9 mouse cellular contexts compared by ENCODE assay signal in the genomic region with DNA sequence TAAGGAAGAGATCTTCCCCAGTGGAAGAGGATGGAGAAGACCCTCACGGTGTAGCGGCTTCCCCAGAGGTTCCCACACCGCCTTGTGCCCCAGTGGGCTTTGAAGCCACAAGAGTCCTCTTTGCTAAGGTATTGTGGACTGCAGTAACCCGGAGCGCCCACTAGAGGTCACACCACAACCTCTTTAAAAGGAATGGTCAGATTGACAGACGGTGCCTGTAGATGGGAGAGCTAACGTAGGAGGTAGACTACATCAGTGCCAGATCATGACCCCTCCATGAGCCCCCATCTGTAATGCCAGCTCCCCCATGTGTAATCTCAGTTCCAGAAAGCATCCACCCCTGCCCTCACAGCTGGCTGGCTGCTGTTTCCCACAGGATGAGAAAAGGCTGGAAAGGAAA. TPM values are rescaled to one million over a fixed set of nuclear protein-coding genes. Genes with fewer than 3 reads are reported as not detected.
DNase-seq lines count a peak whose midpoint lies in the region; ATAC-seq and TF ChIP-seq lines count a peak whose summit lies in the region.
"Had no signal": no experiment of that assay in that cellular context is flagged by ENCODE, and none has a peak within 500 bp of the region (broad histone marks: within the 10 kb centered on the region; RNA-seq: fewer than 3 reads in every experiment).

No protein-coding gene starts in this region.

- peak; percentile 90 for TF ChIP-seq RAD21 in MEL (IDR thresholded peaks at IDR 0.05; ENCODE audit: low read depth, low read length)

- DNase-seq in MEL (ENCODE audit: low read depth, low spot score), result peak; percentile 80
- DNase-seq in brain, embryonic 14.5 days (ENCODE audit: low read depth), result peak; percentile 86
- DNase-seq in layer of hippocampus, adult 9-10 months (ENCODE audit: low spot score), result peak; percentile 68
- peak; percentile 81 for DNase-seq in lung, postnatal 25 days (ENCODE audit: low spot score)
- DNase-seq in right cerebral cortex, postnatal 10 days (ENCODE audit: low spot score in 2 of 2), result peak; percentile 79 to 83
- peak; percentile 56 to 69 for DNase-seq in urinary bladder, postnatal 36 days (ENCODE audit: low spot score in 2 of 2)

- no peaks in the 10 kb centered on the region for H3K27me3 ChIP-seq in MEL (ENCODE audit: control insufficient read depth in 1 of 2, insufficient read depth in 2 of 2, low read length in 2 of 2)

- no peaks in the 10 kb centered on the region for H3K36me3 ChIP-seq in MEL (ENCODE audit: control insufficient read depth in 1 of 2, insufficient read depth in 2 of 2, low read length in 2 of 2)

- TF ChIP-seq EP300 in MEL (IDR thresholded peaks at IDR 0.05; ENCODE audit: low read depth in 1 of 2, low read length in 2 of 2), result no peak

- H3K9me3 ChIP-seq in MEL (replicated peaks; ENCODE audit: insufficient read depth, low read length), result no peaks in the 10 kb centered on the region

- peak; percentile 71 for ATAC-seq in erythroid progenitor cell, adult 5-6 weeks (replicated peaks; ENCODE audit: low FRiP score, poor library complexity, severe bottlenecking)
- peak; percentile 81 to 83 for ATAC-seq in hematopoietic stem cell, adult 5-6 weeks (replicated peaks in 1 of 2; ENCODE audit: insufficient read depth in 1 of 2, low FRiP score in 2 of 2, low TSS enrichment in 1 of 2, low read depth in 1 of 2, poor library complexity in 2 of 2, severe bottlenecking in 2 of 2)

- H3K79me2 ChIP-seq in MEL (ENCODE audit: control insufficient read depth, insufficient read depth, low read length, poor library complexity), result no peaks in the 10 kb centered on the region

- peak; percentile 90 to 93 (median 92) for TF ChIP-seq CTCF in MEL (IDR thresholded peaks at IDR 0.05 in 2 of 3, conservative IDR thresholded peaks at IDR 0.05 in 1 of 3; ENCODE audit: control insufficient read depth in 1 of 3, insufficient read depth in 1 of 3, low read depth in 2 of 3, low read length in 3 of 3, poor library complexity in 1 of 3, severe bottlenecking in 1 of 3)
- TF ChIP-seq CTCF in brain, embryonic 14.5 days (IDR thresholded peaks at IDR 0.05; ENCODE audit: borderline replicate concordance, extremely low read depth, insufficient read depth, insufficient read length), result peak; percentile 92; the same call in 1 of the 2 replicates

- H3K27ac ChIP-seq in MEL (ENCODE audit: control insufficient read depth, low read depth, low read length), result no peak overlapping the region

- H3K9ac ChIP-seq in MEL (ENCODE audit: control insufficient read depth, low read depth, low read length, poor library complexity, severe bottlenecking), result no peak overlapping the region

- no peak for TF ChIP-seq POLR2A in MEL (IDR thresholded peaks at IDR 0.05; ENCODE audit: control insufficient read depth in 1 of 2, insufficient read depth in 1 of 2, low read depth in 1 of 2, low read length in 2 of 2, poor library complexity in 1 of 2)
- no peak for TF ChIP-seq POLR2A in brain, embryonic 14.5 days (IDR thresholded peaks at IDR 0.05; ENCODE audit: borderline replicate concordance, extremely low read depth, insufficient read depth, insufficient read length, poor library complexity, severe bottlenecking)

- no peak overlapping the region for H3K4me3 ChIP-seq in MEL (ENCODE audit: control insufficient read depth in 1 of 2, insufficient read depth in 1 of 2, low read depth in 2 of 2, low read length in 2 of 2)

- no peaks in the 10 kb centered on the region for H3K4me1 ChIP-seq in MEL (ENCODE audit: control insufficient read depth in 1 of 2, insufficient read depth in 2 of 2, low read length in 2 of 2)

TF ChIP-seq in MEL, 35 proteins besides CTCF, POLR2A, EP300 and RAD21:
- no peak for TF ChIP-seq POLR2AphosphoS5 (IDR thresholded peaks at IDR 0.05; ENCODE audit: borderline replicate concordance, low read depth, low read length)
- TF ChIP-seq ZMIZ1 (IDR thresholded peaks at IDR 0.05; ENCODE audit: low read depth, low read length), result no peak
- peak; percentile 77 for TF ChIP-seq ZC3H11A (IDR thresholded peaks at IDR 0.05; ENCODE audit: low read depth, low read length)
- TF ChIP-seq MEF2A (IDR thresholded peaks at IDR 0.05; ENCODE audit: extremely low read depth, insufficient replicate concordance, low read depth, low read length, poor library complexity, severe bottlenecking), result no peak
- TF ChIP-seq GATA1 (IDR thresholded peaks at IDR 0.05; ENCODE audit: low read depth, low read length), result no peak
- TF ChIP-seq TBP (IDR thresholded peaks at IDR 0.05; ENCODE audit: low read depth, low read length), result no peak
- TF ChIP-seq SMC3 (IDR thresholded peaks at IDR 0.05; ENCODE audit: low read depth, low read length), result peak; percentile 83
- no peak for TF ChIP-seq ETS1 (IDR thresholded peaks at IDR 0.05; ENCODE audit: low read depth, low read length)

RNA-seq across cellular contexts. Expression of a gene that starts 3.0 kb away (rescaled TPM):
- not detected in 2 replicates for total RNA-seq in MEL (2012; rRNA removed)
- polyA plus RNA-seq in MEL (2012; ENCODE audit: insufficient read depth in 1 of 2, insufficient read length in 2 of 2, low read depth in 1 of 2, low replicate concordance in 2 of 2, missing spikeins in 1 of 2), result not detected
- not detected in 2 replicates for polyA plus RNA-seq in brain, embryonic 14.5 days (2012; rRNA removed)
- not detected in 2 replicates for total RNA-seq in erythroid progenitor cell, adult 5-6 weeks (2015; ENCODE audit: low replicate concordance)
- not detected in 2 replicates for total RNA-seq in erythroid progenitor cell, adult 5-6 weeks (2017; ENCODE audit: low replicate concordance)
- not detected in 2 replicates for total RNA-seq in hematopoietic stem cell, adult 5-6 weeks (2017)
- total RNA-seq: left cerebral cortex, postnatal 36 days had no signal

RNA-seq across cellular contexts. Expression of a gene that starts 31.5 kb away (rescaled TPM):
- 13.9 and 16.0 TPM in 2 replicates for total RNA-seq in MEL (2012; rRNA removed)
- polyA plus RNA-seq in MEL (2012; ENCODE audit: insufficient read depth in 1 of 2, insufficient read length in 2 of 2, low read depth in 1 of 2, low replicate concordance in 2 of 2, missing spikeins in 1 of 2), result 10 to 100 TPM in 1 of 2 experiments, not detected in 1; 35.3 TPM
- 37.2 and 38.8 TPM in 2 replicates for polyA plus RNA-seq in brain, embryonic 14.5 days (2012; rRNA removed)
- total RNA-seq in erythroid progenitor cell, adult 5-6 weeks (2015; ENCODE audit: low replicate concordance), result 1.7 and 2.2 TPM in 2 replicates
- total RNA-seq in erythroid progenitor cell, adult 5-6 weeks (2017; ENCODE audit: low replicate concordance), result 1.5 and 3.5 TPM in 2 replicates
- 6.9 and 8.0 TPM in 2 replicates for total RNA-seq in hematopoietic stem cell, adult 5-6 weeks (2017)

RNA-seq across cellular contexts. Expression of a gene that starts 43.0 kb away (rescaled TPM):
- total RNA-seq in MEL (2012; rRNA removed), result 56.4 and 61.0 TPM in 2 replicates
- 10 to 100 TPM in 1 of 2 experiments, not detected in 1; 68.8 TPM for polyA plus RNA-seq in MEL (2012; ENCODE audit: insufficient read depth in 1 of 2, insufficient read length in 2 of 2, low read depth in 1 of 2, low replicate concordance in 2 of 2, missing spikeins in 1 of 2)
- 72.7 and 121 TPM in 2 replicates for polyA plus RNA-seq in brain, embryonic 14.5 days (2012; rRNA removed)
- total RNA-seq in erythroid progenitor cell, adult 5-6 weeks (2015; ENCODE audit: low replicate concordance), result 93.9 and 137 TPM in 2 replicates
- total RNA-seq in erythroid progenitor cell, adult 5-6 weeks (2017; ENCODE audit: low replicate concordance), result 84.3 and 101 TPM in 2 replicates
- 121 and 148 TPM in 2 replicates for total RNA-seq in hematopoietic stem cell, adult 5-6 weeks (2017)
